Mouse (Mus musculus) small intestine, adult 2 months (tissue): ENCODE measurements around the gene Tsc22d2.

ENCODE experiments used
- CTCF ChIP-seq: fragments of 200-500 bp; IDR thresholded peaks from 2 replicates; pipeline ENCODE4 v1.5.1; 2012; ENCODE audit warnings: low read depth, mild to moderate bottlenecking, control low read depth, inconsistent platforms, low read length, moderate library complexity, mixed read lengths; ENCODE audit not compliant: insufficient replicate concordance, insufficient read length; ENCODE audit errors: extremely low read depth
- POLR2A ChIP-seq: fragments of 200-500 bp; IDR thresholded peaks from 2 replicates; pipeline ENCODE4 v1.6.1; 2012; ENCODE audit warnings: low read depth, mild to moderate bottlenecking, control low read depth, inconsistent platforms, low read length, moderate library complexity

DNA sequence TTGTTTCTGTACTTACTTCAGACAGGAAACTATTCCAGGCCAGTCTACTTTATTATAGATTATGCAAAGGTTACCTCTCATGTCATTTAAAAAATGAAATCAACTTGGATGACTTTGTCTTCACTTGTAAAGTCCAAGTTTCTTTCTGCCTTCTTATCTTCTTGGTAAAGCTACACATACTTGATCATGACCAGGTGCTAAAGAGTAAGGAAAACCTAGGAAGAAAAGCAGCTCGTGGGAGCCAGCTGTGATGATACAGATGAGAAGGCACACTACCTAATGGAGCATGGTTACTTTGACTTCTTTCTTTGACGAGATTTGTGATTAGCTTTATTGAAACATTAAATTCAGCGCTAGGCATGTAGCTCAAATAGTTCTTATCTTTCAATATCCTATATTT, 40.7 kb downstream of the Tsc22d2 start:
- TF ChIP-seq CTCF (no peak), POLR2A (no peak)
